Mouse (Mus musculus): ENCODE results near the gene Dpp6. TPM values are rescaled to one million over a fixed set of nuclear protein-coding genes. Genes with fewer than 3 reads are reported as not detected.

Gene Dpp6
- polyA plus RNA-seq, 1 experiment from 2014 or later = 0.86 TPM

GRCm38 (mm10) chr5:27706551-27706950, 889.5 kb downstream of the Dpp6 start:
- no peak overlapping the region for H3K4me2 ChIP-seq

DNA sequence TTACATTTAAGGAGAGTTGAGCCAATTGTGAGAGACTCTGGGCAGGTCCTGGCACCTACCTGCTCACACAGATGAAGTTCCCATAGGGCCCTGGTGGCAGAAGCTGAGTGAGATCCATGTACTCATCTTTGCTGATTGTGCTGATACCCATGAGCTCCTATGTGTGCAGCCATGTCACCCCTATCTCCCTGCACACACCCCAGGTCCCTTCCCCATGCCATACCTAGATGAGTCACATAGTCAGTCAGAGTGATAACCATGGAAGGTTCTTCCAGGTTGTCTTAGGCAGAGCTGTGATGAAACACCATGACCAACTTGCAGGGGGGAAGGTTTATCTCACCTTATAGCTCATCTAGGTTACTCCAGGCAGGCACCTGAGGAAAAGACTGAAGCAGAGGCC, 890.3 kb downstream of the Dpp6 start:
- Histone ChIP-seq H3K4me1 (ENCODE audit: control insufficient read depth, insufficient read depth, low read length) (peaks cover 13% of the 10 kb centered on the region), H3K27me3 (ENCODE audit: control insufficient read depth, insufficient read depth, low read length) (no peaks in the 10 kb centered on the region), H3K4me2 (no peak overlapping the region), H3K36me3 (ENCODE audit: control insufficient read depth, insufficient read depth, low read length) (no peaks in the 10 kb centered on the region), H3K27ac (ENCODE audit: low read depth, low read length) (no peak overlapping the region), H3K9ac (ENCODE audit: low read depth, low read length) (no peak overlapping the region), H3K4me3 (ENCODE audit: low read depth, low read length) (no peak overlapping the region), H3K9me3 (replicated peaks; ENCODE audit: control insufficient read depth, low read length) (no peaks in the 10 kb centered on the region)
- no peak for ATAC-seq (replicated peaks; ENCODE audit: insufficient number of reproducible peaks, low FRiP score, low TSS enrichment)

More at GRCm38 (mm10) chr5:27706551-27706950, 889.5 kb downstream of the Dpp6 start:
- Histone ChIP-seq H3K36me3 (ENCODE audit: control insufficient read depth, insufficient read depth, low read length) (no peaks in the 10 kb centered on the region), H3K27me3 (ENCODE audit: control insufficient read depth, insufficient read depth, low read length) (no peaks in the 10 kb centered on the region), H3K4me3 (ENCODE audit: low read depth, low read length) (no peak overlapping the region), H3K9ac (ENCODE audit: low read depth, low read length) (no peak overlapping the region), H3K27ac (ENCODE audit: low read depth, low read length) (no peak overlapping the region), H3K4me1 (ENCODE audit: control insufficient read depth, insufficient read depth, low read length) (peaks cover 13% of the 10 kb centered on the region), H3K9me3 (replicated peaks; ENCODE audit: control insufficient read depth, low read length) (no peaks in the 10 kb centered on the region)
- 57% methylated on average over 6 of the region's 6 CpGs for WGBS (ENCODE audit: insufficient replicate concordance)
- no peak for ATAC-seq (replicated peaks; ENCODE audit: insufficient number of reproducible peaks, low FRiP score, low TSS enrichment)

DNA sequence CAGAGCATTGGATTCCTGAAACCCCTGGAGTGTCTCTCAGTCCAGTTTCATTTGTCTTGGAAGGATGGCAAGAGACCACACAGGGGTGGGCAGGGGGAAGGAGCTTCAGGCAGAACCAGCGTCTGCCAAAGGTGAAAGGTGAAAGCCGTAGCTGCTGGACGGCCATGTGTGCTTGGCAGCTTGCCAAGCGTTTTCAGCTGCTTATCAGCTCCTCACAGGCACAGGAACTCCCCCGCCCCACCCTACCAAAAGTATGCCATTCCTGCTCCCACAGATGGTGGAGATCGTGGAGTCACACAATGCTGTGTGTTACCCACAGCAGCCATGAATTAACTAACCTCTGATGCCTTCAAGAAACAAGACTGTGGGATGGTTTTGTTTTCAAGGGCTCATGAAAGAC, 891.2 kb downstream of the Dpp6 start:
- peak; percentile 89 for ATAC-seq (replicated peaks; ENCODE audit: insufficient number of reproducible peaks, low FRiP score, low TSS enrichment)
- 4% methylated on average over 6 of the region's 6 CpGs for WGBS (ENCODE audit: insufficient replicate concordance)
- Histone ChIP-seq H3K9me3 (replicated peaks; ENCODE audit: control insufficient read depth, low read length) (no peaks in the 10 kb centered on the region), H3K27ac (ENCODE audit: low read depth, low read length) (no peak overlapping the region; the same call in 1 of the 2 replicates), H3K9ac (ENCODE audit: low read depth, low read length) (no peak overlapping the region), H3K4me2 (peak overlapping the region; percentile 14; the same call in 1 of the 2 replicates), H3K27me3 (ENCODE audit: control insufficient read depth, insufficient read depth, low read length) (no peaks in the 10 kb centered on the region), H3K4me3 (ENCODE audit: low read depth, low read length) (no peak overlapping the region), H3K4me1 (ENCODE audit: control insufficient read depth, insufficient read depth, low read length) (peaks cover 13% of the 10 kb centered on the region), H3K36me3 (ENCODE audit: control insufficient read depth, insufficient read depth, low read length) (no peaks in the 10 kb centered on the region)

DNA sequence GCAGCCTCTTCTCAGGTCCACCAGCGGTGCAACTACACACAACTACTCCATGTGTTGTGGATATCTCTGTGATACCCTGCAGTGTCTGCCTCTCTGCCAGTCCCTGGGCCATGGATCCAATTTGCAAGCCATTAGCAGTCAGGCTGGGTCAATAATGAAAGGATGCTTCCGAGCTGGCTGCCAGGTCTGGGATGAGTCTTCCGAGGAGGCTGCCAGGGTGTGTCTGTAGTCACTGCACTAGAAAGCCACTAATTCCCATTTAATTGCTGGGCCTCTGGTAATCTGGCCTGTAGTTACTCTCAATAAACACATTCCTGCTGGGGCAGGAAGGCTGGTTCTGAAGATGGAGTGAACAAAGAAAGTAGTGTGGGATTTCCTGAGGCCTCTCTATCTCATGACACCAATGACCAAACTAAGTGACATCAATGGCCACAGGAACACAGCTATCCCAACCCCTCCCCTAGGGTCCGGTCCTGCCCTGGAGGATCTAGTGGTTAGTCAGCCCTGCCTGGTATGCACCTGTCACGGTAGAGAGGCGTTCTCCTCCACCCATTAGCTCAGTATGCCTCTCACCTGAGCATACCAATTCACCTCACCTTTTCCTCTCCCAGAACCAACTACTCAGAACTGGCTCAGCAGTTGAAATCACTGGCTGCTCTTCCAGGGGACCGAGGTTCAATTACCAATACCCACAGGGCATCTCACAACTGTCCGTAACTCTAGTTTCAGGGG, 894.6 kb downstream of the Dpp6 start:
- H3K9me3 ChIP-seq (replicated peaks; ENCODE audit: control insufficient read depth, low read length) = no peaks in the 10 kb centered on the region
- 62% methylated on average over 8 of the region's 8 CpGs for WGBS (ENCODE audit: insufficient replicate concordance)
- no peak overlapping the region for H3K9ac ChIP-seq (ENCODE audit: low read depth, low read length)
- no peaks in the 10 kb centered on the region for H3K27me3 ChIP-seq (ENCODE audit: control insufficient read depth, insufficient read depth, low read length)
- no peak overlapping the region for H3K4me3 ChIP-seq (ENCODE audit: low read depth, low read length)
- H3K36me3 ChIP-seq (ENCODE audit: control insufficient read depth, insufficient read depth, low read length) = no peaks in the 10 kb centered on the region
- no peak overlapping the region for H3K4me2 ChIP-seq
- no peak for ATAC-seq (replicated peaks; ENCODE audit: insufficient number of reproducible peaks, low FRiP score, low TSS enrichment)
- peaks cover 13% of the 10 kb centered on the region for H3K4me1 ChIP-seq (ENCODE audit: control insufficient read depth, insufficient read depth, low read length)
- no peak overlapping the region for H3K27ac ChIP-seq (ENCODE audit: low read depth, low read length)

DNA sequence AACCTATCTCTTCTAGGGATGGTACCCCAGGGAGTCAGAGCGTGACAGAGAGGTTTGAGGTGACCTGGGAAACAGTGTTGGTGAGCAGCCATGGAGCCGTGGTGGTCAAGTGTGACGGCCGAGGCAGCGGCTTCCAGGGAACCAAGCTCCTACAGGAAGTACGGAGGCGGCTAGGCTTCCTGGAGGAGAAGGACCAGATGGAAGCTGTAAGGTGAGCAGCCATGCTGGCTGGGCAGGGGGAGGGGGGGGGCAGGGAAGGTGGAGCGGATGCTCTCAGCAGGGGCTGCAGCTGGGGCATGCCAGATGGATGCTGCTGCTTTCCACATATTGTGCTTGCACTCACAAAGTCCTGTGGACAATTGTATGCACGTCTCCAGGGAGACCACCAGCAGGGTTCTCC, 897.4 kb downstream of the Dpp6 start:
- Histone ChIP-seq H3K9ac (ENCODE audit: low read depth, low read length) (no peak overlapping the region), H3K27ac (ENCODE audit: low read depth, low read length) (no peak overlapping the region), H3K4me2 (no peak overlapping the region), H3K36me3 (ENCODE audit: control insufficient read depth, insufficient read depth, low read length) (no peaks in the 10 kb centered on the region), H3K27me3 (ENCODE audit: control insufficient read depth, insufficient read depth, low read length) (no peaks in the 10 kb centered on the region), H3K4me3 (ENCODE audit: low read depth, low read length) (no peak overlapping the region), H3K4me1 (ENCODE audit: control insufficient read depth, insufficient read depth, low read length) (no peaks in the 10 kb centered on the region), H3K9me3 (replicated peaks; ENCODE audit: control insufficient read depth, low read length) (no peaks in the 10 kb centered on the region)
- 58% methylated on average over 9 of the region's 9 CpGs for WGBS (ENCODE audit: insufficient replicate concordance)
- no peak for ATAC-seq (replicated peaks; ENCODE audit: insufficient number of reproducible peaks, low FRiP score, low TSS enrichment)

- no peak overlapping the region for H3K4me2 ChIP-seq
- no peaks in the 10 kb centered on the region for H3K4me1 ChIP-seq (ENCODE audit: control insufficient read depth, insufficient read depth, low read length)
- WGBS (ENCODE audit: insufficient replicate concordance) = 74% methylated on average over 4 of the region's 4 CpGs
- no peak overlapping the region for H3K4me3 ChIP-seq (ENCODE audit: low read depth, low read length)
- H3K9me3 ChIP-seq (replicated peaks; ENCODE audit: control insufficient read depth, low read length) = no peaks in the 10 kb centered on the region
- no peak overlapping the region for H3K27ac ChIP-seq (ENCODE audit: low read depth, low read length)
- no peaks in the 10 kb centered on the region for H3K36me3 ChIP-seq (ENCODE audit: control insufficient read depth, insufficient read depth, low read length)
- no peak for ATAC-seq (replicated peaks; ENCODE audit: insufficient number of reproducible peaks, low FRiP score, low TSS enrichment)
- H3K9ac ChIP-seq (ENCODE audit: low read depth, low read length) = no peak overlapping the region
- H3K27me3 ChIP-seq (ENCODE audit: control insufficient read depth, insufficient read depth, low read length) = no peaks in the 10 kb centered on the region
Measured at GRCm38 (mm10) chr5:27716026-27716425, 899.0 kb downstream of the Dpp6 start.

DNA sequence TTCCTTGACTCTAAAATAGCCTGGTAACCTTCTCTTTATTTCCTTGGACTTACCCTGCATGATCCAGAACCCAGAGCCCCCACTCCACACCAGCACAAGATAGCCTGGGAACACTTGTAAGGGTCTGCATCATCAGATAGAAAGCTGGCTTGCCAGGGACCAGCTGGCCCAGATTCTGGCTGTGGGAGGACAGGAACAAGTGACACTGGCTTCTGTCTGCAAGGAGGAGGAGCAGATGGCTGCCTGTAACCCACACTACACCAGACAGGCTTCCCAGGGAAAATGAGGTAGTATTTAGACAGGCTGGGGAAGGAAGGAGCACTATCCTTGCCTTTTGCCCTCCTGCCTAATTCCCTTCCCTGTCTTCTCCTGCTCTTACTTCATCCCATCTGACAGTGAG, 900.3 kb downstream of the Dpp6 start:
- Histone ChIP-seq H3K4me1 (ENCODE audit: control insufficient read depth, insufficient read depth, low read length) (no peaks in the 10 kb centered on the region), H3K36me3 (ENCODE audit: control insufficient read depth, insufficient read depth, low read length) (no peaks in the 10 kb centered on the region), H3K27ac (ENCODE audit: low read depth, low read length) (no peak overlapping the region), H3K4me3 (ENCODE audit: low read depth, low read length) (no peak overlapping the region), H3K4me2 (no peak overlapping the region), H3K27me3 (ENCODE audit: control insufficient read depth, insufficient read depth, low read length) (no peaks in the 10 kb centered on the region), H3K9ac (ENCODE audit: low read depth, low read length) (no peak overlapping the region), H3K9me3 (replicated peaks; ENCODE audit: control insufficient read depth, low read length) (no peaks in the 10 kb centered on the region)
- no peak for ATAC-seq (replicated peaks; ENCODE audit: insufficient number of reproducible peaks, low FRiP score, low TSS enrichment)

GRCm38 (mm10) chr5:27719311-27719710, 902.3 kb downstream of the Dpp6 start:
- 59% methylated on average over 2 of the region's 2 CpGs for WGBS (ENCODE audit: insufficient replicate concordance)
- Histone ChIP-seq H3K4me2 (no peak overlapping the region), H3K27ac (ENCODE audit: low read depth, low read length) (no peak overlapping the region), H3K4me1 (ENCODE audit: control insufficient read depth, insufficient read depth, low read length) (no peaks in the 10 kb centered on the region), H3K4me3 (ENCODE audit: low read depth, low read length) (no peak overlapping the region), H3K27me3 (ENCODE audit: control insufficient read depth, insufficient read depth, low read length) (no peaks in the 10 kb centered on the region), H3K36me3 (ENCODE audit: control insufficient read depth, insufficient read depth, low read length) (no peaks in the 10 kb centered on the region), H3K9me3 (replicated peaks; ENCODE audit: control insufficient read depth, low read length) (no peaks in the 10 kb centered on the region), H3K9ac (ENCODE audit: low read depth, low read length) (no peak overlapping the region)
- no peak for ATAC-seq (replicated peaks; ENCODE audit: insufficient number of reproducible peaks, low FRiP score, low TSS enrichment)

DNA sequence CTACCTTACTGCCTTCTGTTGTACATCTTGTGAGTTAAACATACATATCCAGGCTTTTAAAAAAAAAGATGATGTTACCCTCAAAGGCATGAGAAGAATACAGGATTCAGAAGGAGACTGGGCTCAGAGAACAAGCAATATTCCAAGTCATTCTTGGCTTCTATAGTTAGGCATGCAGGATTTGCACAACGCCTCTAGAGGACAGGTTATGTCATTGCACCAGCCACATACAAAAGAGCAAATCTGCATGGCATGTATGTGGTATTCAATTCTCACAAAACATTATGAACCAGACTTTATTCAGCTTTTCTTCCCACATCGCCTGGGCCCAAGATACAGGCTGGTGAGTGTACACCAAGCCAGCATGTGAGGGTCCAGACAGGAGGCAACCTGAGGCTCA, 907.5 kb downstream of the Dpp6 start:
- no peak overlapping the region for H3K9ac ChIP-seq (ENCODE audit: low read depth, low read length)
- H3K27ac ChIP-seq (ENCODE audit: low read depth, low read length) = no peak overlapping the region
- no peak overlapping the region for H3K4me2 ChIP-seq
- WGBS (ENCODE audit: insufficient replicate concordance) = 29% methylated on average over 2 of the region's 2 CpGs
- ATAC-seq (replicated peaks; ENCODE audit: insufficient number of reproducible peaks, low FRiP score, low TSS enrichment) = no peak
- H3K4me1 ChIP-seq (ENCODE audit: control insufficient read depth, insufficient read depth, low read length) = no peaks in the 10 kb centered on the region
- H3K9me3 ChIP-seq (replicated peaks; ENCODE audit: control insufficient read depth, low read length) = no peaks in the 10 kb centered on the region
- no peak overlapping the region for H3K4me3 ChIP-seq (ENCODE audit: low read depth, low read length)
- no peaks in the 10 kb centered on the region for H3K27me3 ChIP-seq (ENCODE audit: control insufficient read depth, insufficient read depth, low read length)
- H3K36me3 ChIP-seq (ENCODE audit: control insufficient read depth, insufficient read depth, low read length) = no peaks in the 10 kb centered on the region

All from heart, embryonic 11.5 days (tissue).